Mouse (Mus musculus) CH12.LX (cell line): ENCODE results near the gene Fcho1. TPM values are rescaled to one million over a fixed set of nuclear protein-coding genes. Genes with fewer than 3 reads are reported as not detected.

ENCODE experiments used
- DNase-seq: peaks from one replicate; pipeline ENCODE4 v3.0.0-alpha.2; 2013; ENCODE audit errors: extremely low read depth
- H3K27ac ChIP-seq: 2 replicates; pipeline ENCODE4 v1.5.1; 2012; ENCODE audit warnings: low read depth, mild to moderate bottlenecking, control low read depth, moderate library complexity; ENCODE audit not compliant: insufficient read depth
- H3K27me3 ChIP-seq: replicated peaks from 2 replicates; pipeline ENCODE3; 2012; ENCODE audit warnings: inconsistent platforms
- H3K36me3 ChIP-seq, 2 experiments: replicated peaks in 1 of 2; 2 replicates each; pipeline versions ENCODE3 to v1.6.1; 2012; ENCODE audit warnings: inconsistent platforms in 1 of 2, low read length in 1 of 2, mild to moderate bottlenecking in 1 of 2, mixed read lengths in 1 of 2, moderate library complexity in 1 of 2; ENCODE audit not compliant: control insufficient read depth in 1 of 2, insufficient read depth in 1 of 2
- H3K4me1 ChIP-seq, 2 experiments: 2 replicates each; pipeline ENCODE4 v1.6.1; 2012; ENCODE audit warnings: inconsistent platforms in 1 of 2, moderate library complexity in 1 of 2; ENCODE audit not compliant: insufficient read depth in 2 of 2, control insufficient read depth in 1 of 2
- H3K4me2 ChIP-seq: 2 replicates; pipeline ENCODE4 v1.6.1; 2012; ENCODE audit warnings: low read depth, mild to moderate bottlenecking, control low read depth; ENCODE audit not compliant: poor library complexity, insufficient read depth, severe bottlenecking
- H3K4me3 ChIP-seq, 3 experiments: fragments of 150-350 bp in 1 of 3; sonication (generic) in 1 of 3; replicated peaks in 1 of 3; 2 replicates each; pipeline versions ENCODE3 to v1.5.1; 2011 to 2012; ENCODE audit warnings: low read depth in 2 of 3, low read length in 2 of 3, mild to moderate bottlenecking in 2 of 3, moderate library complexity in 2 of 3, control low read depth in 1 of 3, improper control_type of control experiment in 1 of 3, inconsistent platforms in 1 of 3, mixed read lengths in 1 of 3; ENCODE audit not compliant: poor library complexity in 1 of 3
- H3K79me2 ChIP-seq: replicated peaks from 2 replicates; pipeline ENCODE4 v1.6.1; 2012; ENCODE audit warnings: mild to moderate bottlenecking, moderate library complexity; ENCODE audit not compliant: control insufficient read depth, poor library complexity, insufficient read depth, severe bottlenecking; ENCODE audit errors: extremely low read depth
- H3K9ac ChIP-seq: 2 replicates; pipeline ENCODE4 v1.6.1; 2012; ENCODE audit warnings: low read depth, mild to moderate bottlenecking, control low read depth, moderate library complexity; ENCODE audit not compliant: insufficient read depth
- H3K9me3 ChIP-seq: replicated peaks from 2 replicates; pipeline ENCODE3; 2012; ENCODE audit warnings: low read length, inconsistent platforms, mixed read lengths
- BHLHE40 ChIP-seq: IDR thresholded peaks from 2 replicates; pipeline ENCODE4 v1.6.1; 2011; ENCODE audit warnings: mild to moderate bottlenecking, low read depth, low read length, improper control_type of control experiment
- CHD1 ChIP-seq: IDR thresholded peaks from 2 replicates; pipeline ENCODE4 v1.6.1; 2012; ENCODE audit warnings: low read depth, low read length, improper control_type of control experiment, inconsistent platforms
- CTCF ChIP-seq, 2 experiments: IDR thresholded peaks in 1 of 2; conservative IDR thresholded peaks in 1 of 2; 2 replicates each; pipeline ENCODE4 v1.5.1; 2011 to 2012; ENCODE audit warnings: low read depth in 2 of 2, low read length in 2 of 2, improper control_type of control experiment in 1 of 2, inconsistent platforms in 1 of 2, mild to moderate bottlenecking in 1 of 2, moderate library complexity in 1 of 2
- ELF1 ChIP-seq: IDR thresholded peaks from 2 replicates; pipeline ENCODE4 v1.6.1; 2014; ENCODE audit warnings: low read depth, mild to moderate bottlenecking, inconsistent platforms, low read length, improper control_type of control experiment
- ETS1 ChIP-seq: conservative IDR thresholded peaks from 2 replicates; pipeline ENCODE4 v1.6.1; 2012; ENCODE audit warnings: low read depth, mild to moderate bottlenecking, inconsistent platforms, low read length, improper control_type of control experiment, moderate library complexity
- HCFC1 ChIP-seq: IDR thresholded peaks from 2 replicates; pipeline ENCODE4 v1.6.1; 2012; ENCODE audit warnings: low read depth, mild to moderate bottlenecking, inconsistent platforms, low read length, improper control_type of control experiment
- MAX ChIP-seq: IDR thresholded peaks from 2 replicates; pipeline ENCODE4 v1.6.1; 2011; ENCODE audit warnings: low read length, improper control_type of control experiment
- MAZ ChIP-seq: IDR thresholded peaks from 2 replicates; pipeline ENCODE4 v1.6.1; 2012; ENCODE audit warnings: low read depth, mild to moderate bottlenecking, inconsistent platforms, low read length, improper control_type of control experiment, moderate library complexity
- POLR2A ChIP-seq: IDR thresholded peaks from 2 replicates; pipeline ENCODE4 v1.6.1; 2011; ENCODE audit warnings: low read depth, mild to moderate bottlenecking, improper control_type of control experiment, low read length
- RAD21 ChIP-seq: IDR thresholded peaks from 2 replicates; pipeline ENCODE4 v1.6.1; 2011; ENCODE audit warnings: low read depth, mild to moderate bottlenecking, low read length, improper control_type of control experiment, moderate library complexity
- SIN3A ChIP-seq: IDR thresholded peaks from 2 replicates; pipeline ENCODE4 v1.6.1; 2012; ENCODE audit warnings: low read length, improper control_type of control experiment, inconsistent platforms
- SMC3 ChIP-seq: IDR thresholded peaks from 2 replicates; pipeline ENCODE4 v1.6.1; 2011; ENCODE audit warnings: low read depth, low read length, improper control_type of control experiment
- TCF12 ChIP-seq: IDR thresholded peaks from 2 replicates; pipeline ENCODE4 v1.6.1; 2014; ENCODE audit warnings: low read depth, mild to moderate bottlenecking, inconsistent platforms, low read length, improper control_type of control experiment
- USF1 ChIP-seq: IDR thresholded peaks from 2 replicates; pipeline ENCODE4 v1.6.1; 2014; ENCODE audit warnings: low read depth, mild to moderate bottlenecking, inconsistent platforms, low read length, improper control_type of control experiment
- ZNF384 ChIP-seq: IDR thresholded peaks from 2 replicates; pipeline ENCODE4 v1.6.1; 2012; ENCODE audit warnings: low read depth, low read length, improper control_type of control experiment, inconsistent platforms
- dilution Hi-C: fragments of 300-500 bp; cut with MboI; formaldehyde crosslinking; loops from 2 replicates; pipeline ENCODE4 v1.14.3; 2020; ENCODE audit warnings: low sequenced_read_pairs; ENCODE audit not compliant: extremely low pct_unique_long_range_greater_than_20kb, extremely low pct_ligation_motif_present
- in situ Hi-C: fragments of 300-500 bp; cut with MboI; formaldehyde crosslinking; loops from 3 replicates; pipeline ENCODE4 v1.14.3; 2019; ENCODE audit warnings: low sequenced_read_pairs, low pct_ligation_motif_present, low pct_unique_long_range_greater_than_20kb, mixed read lengths
- polyA plus RNA-seq: library from polyadenylated mRNA; unstranded; fragments of >175 nt; gene quantifications from 2 replicates; pipeline ENCODE4 v1.2.1, GENCODE M21; 2012; ENCODE audit warnings: low read depth; ENCODE audit not compliant: insufficient read length
- total RNA-seq, 2 experiments: library from RNA; depleted of rRNA; stranded (reverse); fragments of 300-350 nt in 1 of 2; fragments of >200 nt in 1 of 2; gene quantifications; 2 replicates each; pipeline ENCODE4 v1.2.3; 2012 to 2014

Fcho1 gene
- total and polyA plus RNA-seq, 3 experiments = 40.2 to 99.8 (median 82.0) TPM

GRCm38 (mm10) chr8:71675456-71676019, 50.0 kb downstream of the Fcho1 start:
- Histone ChIP-seq H3K27me3 (peaks cover 6% of the 10 kb centered on the region), H3K36me3 (peaks cover 19 to 26% of the 10 kb centered on the region in 2 experiments), H3K4me1 (peaks cover 30 to 60% of the 10 kb centered on the region in 2 experiments), H3K4me2 (peak overlapping the region; percentile 94), H3K27ac (peak overlapping the region; percentile 93), H3K9ac (peak overlapping the region; percentile 90; the same call in 1 of the 2 replicates), H3K79me2 (peaks cover 15% of the 10 kb centered on the region), H3K4me3 (peak overlapping the region; percentile 0 to 72 (median 37)), H3K9me3 (no peaks in the 10 kb centered on the region)
- dilution Hi-C loops = no loop called here
- TF ChIP-seq SIN3A = no peak
- TF ChIP-seq CHD1 = no peak
- TF ChIP-seq SMC3 = no peak
- no peak for TF ChIP-seq MAX
- TF ChIP-seq TCF12 = peak; percentile 7; the same call in 1 of the 2 replicates
- no peak for TF ChIP-seq CTCF (conservative IDR thresholded peaks at IDR 0.05 in 1 of 2, IDR thresholded peaks at IDR 0.05 in 1 of 2; ENCODE audit: low read depth in 2 of 2, low read length in 2 of 2)
- TF ChIP-seq ELF1 = no peak
- TF ChIP-seq BHLHE40 = no peak
- no peak for TF ChIP-seq POLR2A
- TF ChIP-seq MAZ = no peak
- peak; percentile 19; the same call in 1 of the 2 replicates for TF ChIP-seq ETS1
- TF ChIP-seq ZNF384 = no peak
- in situ Hi-C loops = no loop called here
- DNase-seq = peak; percentile 34

GRCm38 (mm10) chr8:71674071-71674470, 51.4 kb downstream of the Fcho1 start:
- H3K4me1 ChIP-seq = peaks cover 30 to 61% of the 10 kb centered on the region in 2 experiments
- TF ChIP-seq USF1 (no peak), ELF1 (no peak), RAD21 (no peak), HCFC1 (no peak), MAZ (no peak)

More at GRCm38 (mm10) chr8:71674071-71674470, 51.4 kb downstream of the Fcho1 start:
- Histone ChIP-seq H3K27me3 (peaks cover 17% of the 10 kb centered on the region), H3K4me2 (no peak overlapping the region), H3K4me3 (no peak overlapping the region), H3K27ac (no peak overlapping the region), H3K9ac (no peak overlapping the region), H3K36me3 (peaks cover 8 to 11% of the 10 kb centered on the region in 2 experiments), H3K9me3 (no peaks in the 10 kb centered on the region), H3K79me2 (peaks cover 15% of the 10 kb centered on the region)
- dilution Hi-C loops (no loop called here), in situ Hi-C loops (no loop called here)
- DNase-seq = peak; percentile 14
